Mouse (Mus musculus) forelimb bud, embryonic 11.5 days (tissue): Measurements from ENCODE around the gene Zbtb12.

Experiments used
- DNase-seq: peaks from one replicate; pipeline ENCODE4 v3.0.0-alpha.2; 2012; ENCODE audit warnings: low read depth, low spot score

Zbtb12 gene

GRCm38 (mm10) chr17:34865981-34866380 lies 13.3 kb upstream of the Zbtb12 start:
- DNase-seq = no peak

GRCm38 (mm10) chr17:34874321-34874720 lies 5.0 kb upstream of the Zbtb12 start:
- no peak for DNase-seq

GRCm38 (mm10) chr17:34881166-34881565 lies 1.9 kb downstream of the Zbtb12 start:
- DNase-seq = no peak

GRCm38 (mm10) chr17:34881683-34882310 lies 2.5 kb downstream of the Zbtb12 start, which contains the start of gene Gm20547:
Gene Gm20547 (minus strand): TSS chr17:34882042.
- DNase-seq = no peak

GRCm38 (mm10) chr17:34883332-34883731 lies 4.0 kb downstream of the Zbtb12 start:
- no peak for DNase-seq

- no peak for DNase-seq
These were observed 5.4 kb downstream of the Zbtb12 start for GRCm38 (mm10) chr17:34884704-34885103.

GRCm38 (mm10) chr17:34885615-34886014 lies 6.3 kb downstream of the Zbtb12 start:
- DNase-seq = no peak

GRCm38 (mm10) chr17:34887942-34888341 lies 8.7 kb downstream of the Zbtb12 start:
- DNase-seq = no peak

GRCm38 (mm10) chr17:34890074-34890743 lies 10.9 kb downstream of the Zbtb12 start:
- no peak for DNase-seq

GRCm38 (mm10) chr17:34891377-34891776 lies 12.1 kb downstream of the Zbtb12 start:
- no peak for DNase-seq

- DNase-seq = no peak
These were observed 14.0 kb downstream of the Zbtb12 start for GRCm38 (mm10) chr17:34893072-34893824.

GRCm38 (mm10) chr17:34894074-34894597 lies 14.9 kb downstream of the Zbtb12 start:
- peak; percentile 99 for DNase-seq

GRCm38 (mm10) chr17:34894801-34895530 lies 15.7 kb downstream of the Zbtb12 start:
- no peak for DNase-seq

GRCm38 (mm10) chr17:34895724-34896123 lies 16.4 kb downstream of the Zbtb12 start:
- no peak for DNase-seq

GRCm38 (mm10) chr17:34896366-34896765 lies 17.1 kb downstream of the Zbtb12 start:
- no peak for DNase-seq

GRCm38 (mm10) chr17:34897373-34898159 lies 18.3 kb downstream of the Zbtb12 start:
- no peak for DNase-seq

- peak; percentile 73 for DNase-seq
These were observed 18.9 kb downstream of the Zbtb12 start, which contains the start of the genes C2 and Ehmt2 for GRCm38 (mm10) chr17:34898160-34898586. Gene C2 (minus strand): TSS chr17:34898265. Gene Ehmt2 (plus strand): TSS chr17:34898469.

- DNase-seq = no peak
These were observed 19.4 kb downstream of the Zbtb12 start for GRCm38 (mm10) chr17:34898706-34899052.

GRCm38 (mm10) chr17:34899053-34899889 lies 20.0 kb downstream of the Zbtb12 start:
- no peak for DNase-seq

- DNase-seq = no peak
These were observed 20.6 kb downstream of the Zbtb12 start for GRCm38 (mm10) chr17:34899890-34900243.
